Mouse (Mus musculus) heart, postnatal 4 days (tissue): ENCODE data around the gene Vmn2r63. TPM values are rescaled to one million over a fixed set of nuclear protein-coding genes. Genes with fewer than 3 reads are reported as not detected.
"Not testable (repeated sequence)": the region's sequence is repeated elsewhere in the genome, so short reads cannot be mapped to it uniquely, and the experiment has no call there.

ENCODE experiments used
- DNase-seq: peaks from one replicate; pipeline ENCODE4 v3.0.0; 2021
- microRNA-seq, 2 experiments: library from miRNA; unstranded; fragments of <30 nt; microRNA quantifications; one replicate each; pipeline ENCODE4 v1.2.0; 2021 to 2022
- total RNA-seq, 2 experiments: library from RNA; stranded (reverse); gene quantifications; 2 replicates each; pipeline ENCODE4 v1.2.3; 2021

Vmn2r63 gene
- total RNA-seq, result not detected

GRCm38 (mm10) chr7:42933722-42934121 lies at the start of gene Vmn2r63:
Vmn2r63 (minus strand) TSS chr7:42933822.
- DNase-seq, result not testable (repeated sequence)

- no peak for DNase-seq
Observed at GRCm38 (mm10) chr7:42980739-42981138, 47.1 kb upstream of the Vmn2r63 start.

DNA sequence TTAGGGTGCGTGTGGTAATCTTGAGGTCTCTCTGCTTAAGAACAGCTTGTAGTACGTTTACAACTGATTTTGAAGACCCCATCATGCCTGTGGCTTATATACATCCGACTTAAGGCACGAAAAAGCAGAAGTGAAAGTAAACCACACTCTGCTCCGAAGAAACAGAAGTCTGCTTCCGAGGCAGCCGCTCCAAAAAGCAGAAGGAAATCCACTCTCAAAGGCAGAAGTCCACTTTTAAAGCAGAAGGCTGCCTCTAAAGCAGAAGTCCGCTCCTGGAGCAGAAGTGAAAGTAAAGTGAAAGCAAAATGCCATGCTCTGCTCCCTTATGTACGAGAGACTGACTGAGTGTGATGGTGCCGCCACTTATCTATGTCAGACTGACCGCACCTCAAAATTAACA lies 46.5 kb upstream of the Vmn2r63 start:
- DNase-seq, result no peak

DNA sequence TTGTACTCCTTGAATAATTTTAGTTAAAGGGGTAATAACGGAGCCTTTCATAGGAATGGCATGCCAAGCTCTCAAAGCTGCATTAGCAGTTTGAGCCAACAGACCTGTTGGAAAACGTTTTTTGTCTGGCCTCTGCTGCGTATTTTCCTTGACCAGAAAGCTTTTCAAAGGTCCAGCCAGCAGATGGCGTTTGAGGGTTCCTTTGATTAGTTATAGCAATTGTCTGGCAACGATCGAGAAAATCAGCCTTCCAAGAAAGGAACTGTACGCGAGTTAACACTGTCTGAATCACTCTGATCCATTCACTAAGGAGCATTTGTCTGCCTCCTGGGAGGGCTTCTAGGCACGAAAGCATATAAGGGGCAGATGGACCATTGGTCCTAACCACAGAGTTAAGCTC lies 31.6 kb upstream of the Vmn2r63 start:
- no peak for DNase-seq

GRCm38 (mm10) chr7:42898067-42898466 lies 35.6 kb downstream of the Vmn2r63 start:
- not testable (repeated sequence) for DNase-seq

DNA sequence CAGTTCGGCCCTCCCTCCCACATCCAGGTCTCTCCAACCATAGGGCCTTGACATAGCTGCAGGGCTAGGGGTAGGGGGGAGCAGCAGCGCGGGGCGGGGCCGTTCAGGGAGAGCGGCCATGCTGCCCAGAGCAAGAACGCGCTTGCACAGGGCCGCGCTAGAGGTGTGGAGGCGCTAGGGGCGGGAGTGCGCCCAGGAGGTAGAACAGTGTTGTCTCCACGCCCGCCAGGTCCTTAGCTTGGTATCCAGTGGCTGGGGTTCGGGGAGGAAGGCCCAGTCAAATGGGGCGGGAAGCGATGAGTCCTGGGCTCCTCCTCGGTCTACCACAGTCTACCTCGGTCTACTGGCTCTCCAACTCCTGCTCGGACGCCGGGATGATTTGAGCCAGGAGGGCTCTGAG lies 55.5 kb downstream of the Vmn2r63 start:
- no peak for DNase-seq

GRCm38 (mm10) chr7:42866801-42867458 lies 66.7 kb downstream of the Vmn2r63 start, which contains the start of gene Gm2381:
Gm2381 (minus strand) TSS chr7:42867234.
- not testable (repeated sequence) for DNase-seq

Small RNA genes lying within 50 kb of the gene (microRNA-seq; reads per million reads assigned to microRNA genes)
- gene Gm23256, result 0 reads per million in 2 experiments

Other genes with a start within 250 kb of the Vmn2r63 start
- gene Zfp975, start 241.1 kb downstream of the Vmn2r63 start, total RNA-seq, result 1 to 10 TPM; 4.3 to 4.9 TPM
- gene Gm17067, start 206.8 kb downstream of the Vmn2r63 start, total RNA-seq, result not detected
- not detected for gene Vmn2r62, start 140.3 kb downstream of the Vmn2r63 start, total RNA-seq
- gene Gm2381, start 66.6 kb downstream of the Vmn2r63 start, total RNA-seq, result under 1 TPM in 1 of 2 experiments, not detected in 1; 0.07 TPM
- gene Gm9268, start 84.9 kb upstream of the Vmn2r63 start, total RNA-seq, result not detected
- gene Zfp936, start 180.4 kb upstream of the Vmn2r63 start, total RNA-seq, result not detected